Mouse (Mus musculus) hindbrain, embryonic 16.5 days (tissue): ENCODE results near the gene Azin2. TPM values are rescaled to one million over a fixed set of nuclear protein-coding genes. Genes with fewer than 3 reads are reported as not detected.
A peak's percentile ranks its signal among the peaks of the same experiment; 100 is the strongest.

Experiments
- ATAC-seq: fragments of 200-750 bp; cut with Nextera tagmentation; 2 replicates; pipeline ENCODE4 v1.8.0; 2017; ENCODE audit warnings: moderate TSS enrichment, moderate library complexity
- H3K27ac ChIP-seq: fragments of 300-500 bp; sonication (generic); 2 replicates; pipeline ENCODE4 v1.5.1; 2014; ENCODE audit warnings: low read depth, mild to moderate bottlenecking, control low read depth, low read length, moderate library complexity
- H3K27me3 ChIP-seq: fragments of 300-500 bp; sonication (generic); replicated peaks from 2 replicates; pipeline ENCODE4 v1.6.1; 2014; ENCODE audit warnings: low read length; ENCODE audit not compliant: control insufficient read depth, insufficient read depth
- H3K36me3 ChIP-seq: fragments of 300-500 bp; sonication (generic); 2 replicates; pipeline ENCODE4 v1.6.1; 2014; ENCODE audit warnings: mild to moderate bottlenecking, low read length, moderate library complexity, mixed read lengths; ENCODE audit not compliant: control insufficient read depth, insufficient read depth
- H3K4me1 ChIP-seq: fragments of 300-500 bp; sonication (generic); 2 replicates; pipeline ENCODE4 v1.6.1; 2014; ENCODE audit warnings: low read depth, low read length; ENCODE audit not compliant: control insufficient read depth, insufficient read depth
- H3K4me2 ChIP-seq: fragments of 300-500 bp; sonication (generic); 2 replicates; pipeline ENCODE4 v1.6.1; 2014; ENCODE audit warnings: mild to moderate bottlenecking, low read length, control low read depth, moderate library complexity
- H3K4me3 ChIP-seq: fragments of 300-500 bp; sonication (generic); 2 replicates; pipeline ENCODE4 v1.5.1; 2014; ENCODE audit warnings: mild to moderate bottlenecking, low read length, control low read depth, moderate library complexity
- H3K9ac ChIP-seq: fragments of 300-500 bp; sonication (generic); 2 replicates; pipeline ENCODE4 v1.6.1; 2014; ENCODE audit warnings: low read depth, mild to moderate bottlenecking, control low read depth, low read length, moderate library complexity
- H3K9me3 ChIP-seq: fragments of 300-500 bp; sonication (generic); 2 replicates; pipeline ENCODE4 v1.6.1; 2014; ENCODE audit warnings: mild to moderate bottlenecking, low read length, moderate library complexity; ENCODE audit not compliant: control insufficient read depth
- WGBS: fragments of 180-500 bp; shearing (Covaris S2); extraction: QIAGEN DNeasy Blood & Tissue Kit; methylation state at CpG from one replicate; pipeline ENCODE4 v1.1.7; 2014; 5-methylcytosine and 5-hydroxymethylcytosine counted together
- polyA plus RNA-seq: library from polyadenylated mRNA; unstranded; fragments of >200 nt; fragmentation: Nextera tagmentation; extraction: Ambion mirVana; gene quantifications from 2 replicates; pipeline ENCODE4 v1.2.1, GENCODE M21; 2015

Gene Azin2
- polyA plus RNA-seq, 1 experiment from 2014 or later = 23.3 TPM

GRCm38 (mm10) chr4:128995238-128995637 is 33.0 kb upstream of the Azin2 start:
- 85% methylated on average over 7 of the region's 7 CpGs for WGBS
- no peak overlapping the region for H3K27ac ChIP-seq
- no peaks in the 10 kb centered on the region for H3K27me3 ChIP-seq
- H3K9me3 ChIP-seq = no peaks in the 10 kb centered on the region
- H3K4me2 ChIP-seq = no peak overlapping the region
- H3K4me3 ChIP-seq = no peak overlapping the region
- H3K9ac ChIP-seq = no peak overlapping the region
- H3K4me1 ChIP-seq = peaks cover 17% of the 10 kb centered on the region
- H3K36me3 ChIP-seq = no peaks in the 10 kb centered on the region; the same call in 1 of the 2 replicates
- no peak for ATAC-seq

- ATAC-seq = no peak
- WGBS = 2% methylated on average over 12 of the region's 12 CpGs
- Histone ChIP-seq H3K4me2 (peak overlapping the region; percentile 87), H3K36me3 (no peaks in the 10 kb centered on the region), H3K9ac (peak overlapping the region; percentile 86), H3K4me3 (peak overlapping the region; percentile 92), H3K9me3 (no peaks in the 10 kb centered on the region), H3K4me1 (peaks cover 17% of the 10 kb centered on the region), H3K27ac (peak overlapping the region; percentile 79), H3K27me3 (no peaks in the 10 kb centered on the region)
Measured at GRCm38 (mm10) chr4:128993675-128994074, 31.4 kb upstream of the Azin2 start.

- H3K4me2 ChIP-seq = peak overlapping the region; percentile 87
- H3K4me1 ChIP-seq = peaks cover 17% of the 10 kb centered on the region
- under 1% methylated on average over 49 of the region's 49 CpGs for WGBS
- H3K27me3 ChIP-seq = no peaks in the 10 kb centered on the region
- H3K36me3 ChIP-seq = no peaks in the 10 kb centered on the region
- peak; percentile 100 for ATAC-seq
- H3K9me3 ChIP-seq = no peaks in the 10 kb centered on the region
- H3K27ac ChIP-seq = peak overlapping the region; percentile 79
- peak overlapping the region; percentile 92 for H3K4me3 ChIP-seq
- H3K9ac ChIP-seq = peak overlapping the region; percentile 86
Measured at GRCm38 (mm10) chr4:128993025-128993662, 30.9 kb upstream of the Azin2 start.

- no peak for ATAC-seq
Measured at GRCm38 (mm10) chr4:128992176-128992575, 29.9 kb upstream of the Azin2 start.

GRCm38 (mm10) chr4:128991500-128992008 is 29.3 kb upstream of the Azin2 start, which contains the start of gene Ak2:
Gene Ak2 (plus strand): TSS chr4:128991958.
- ATAC-seq = no peak
- 91% methylated on average over 9 of the region's 9 CpGs for WGBS
- peak within 1 kb of the TSS; percentile 28 for H3K4me2 ChIP-seq
- no peak within 1 kb of the TSS for H3K9ac ChIP-seq
- no peaks in the 10 kb centered on the region for H3K27me3 ChIP-seq
- H3K4me3 ChIP-seq = no peak within 1 kb of the TSS; the same call in 1 of the 2 replicates
- no peak within 1 kb of the TSS for H3K27ac ChIP-seq
- peaks cover 17% of the 10 kb centered on the region for H3K4me1 ChIP-seq
- H3K9me3 ChIP-seq = no peaks in the 10 kb centered on the region
- H3K36me3 ChIP-seq = no peaks in the 10 kb centered on the region

More at GRCm38 (mm10) chr4:128992176-128992575, 29.9 kb upstream of the Azin2 start:
- WGBS = 90% methylated on average over 3 of the region's 3 CpGs
- H3K4me1 ChIP-seq = peaks cover 17% of the 10 kb centered on the region
- no peak overlapping the region for H3K9ac ChIP-seq
- no peaks in the 10 kb centered on the region for H3K36me3 ChIP-seq
- H3K9me3 ChIP-seq = no peaks in the 10 kb centered on the region
- no peaks in the 10 kb centered on the region for H3K27me3 ChIP-seq
- H3K4me3 ChIP-seq = no peak overlapping the region
- H3K27ac ChIP-seq = no peak overlapping the region
- H3K4me2 ChIP-seq = no peak overlapping the region

- Histone ChIP-seq H3K9ac (no peak overlapping the region), H3K4me2 (no peak overlapping the region), H3K4me3 (no peak overlapping the region), H3K9me3 (no peaks in the 10 kb centered on the region), H3K4me1 (peaks cover 11% of the 10 kb centered on the region), H3K27me3 (no peaks in the 10 kb centered on the region), H3K36me3 (no peaks in the 10 kb centered on the region), H3K27ac (no peak overlapping the region)
- WGBS = 55% methylated on average over 11 of the region's 11 CpGs
- ATAC-seq = no peak
Measured at GRCm38 (mm10) chr4:128989678-128990077, 27.4 kb upstream of the Azin2 start.

- Histone ChIP-seq H3K27me3 (no peaks in the 10 kb centered on the region), H3K36me3 (no peaks in the 10 kb centered on the region), H3K27ac (no peak overlapping the region), H3K4me3 (no peak overlapping the region), H3K9ac (no peak overlapping the region), H3K4me2 (no peak overlapping the region), H3K9me3 (no peaks in the 10 kb centered on the region), H3K4me1 (peaks cover 3% of the 10 kb centered on the region)
- no peak for ATAC-seq
- WGBS = 51% methylated on average over 3 of the region's 3 CpGs
Measured at GRCm38 (mm10) chr4:128988911-128989310, 26.7 kb upstream of the Azin2 start.

GRCm38 (mm10) chr4:128984600-128984999 is 22.4 kb upstream of the Azin2 start:
- WGBS = 83% methylated on average over 3 of the region's 3 CpGs
- H3K4me1 ChIP-seq = no peaks in the 10 kb centered on the region; the same call in 1 of the 2 replicates
- no peaks in the 10 kb centered on the region for H3K36me3 ChIP-seq
- no peak overlapping the region for H3K4me2 ChIP-seq
- H3K9ac ChIP-seq = no peak overlapping the region
- no peaks in the 10 kb centered on the region for H3K27me3 ChIP-seq
- H3K4me3 ChIP-seq = no peak overlapping the region
- no peaks in the 10 kb centered on the region for H3K9me3 ChIP-seq
- no peak overlapping the region for H3K27ac ChIP-seq
- ATAC-seq = no peak

GRCm38 (mm10) chr4:128983656-128984055 is 21.4 kb upstream of the Azin2 start:
- H3K27me3 ChIP-seq = no peaks in the 10 kb centered on the region
- no peak for ATAC-seq
- H3K27ac ChIP-seq = no peak overlapping the region
- no peak overlapping the region for H3K4me2 ChIP-seq
- 64% methylated on average over 2 of the region's 2 CpGs for WGBS
- H3K4me1 ChIP-seq = no peaks in the 10 kb centered on the region
- no peaks in the 10 kb centered on the region for H3K36me3 ChIP-seq
- H3K9ac ChIP-seq = no peak overlapping the region
- no peak overlapping the region for H3K4me3 ChIP-seq
- no peaks in the 10 kb centered on the region for H3K9me3 ChIP-seq
